Mouse (Mus musculus): ENCODE measurements around the gene Pfpl.

Gene Pfpl

GRCm38 (mm10) chr19:12464674-12465073, 37.0 kb downstream of the Pfpl start:
- DNase-seq (ENCODE audit: low spot score in 2 of 2), result no peak

GRCm38 (mm10) chr19:12465530-12466144, 37.9 kb downstream of the Pfpl start:
- no peak for DNase-seq (ENCODE audit: low spot score in 2 of 2)

- DNase-seq (ENCODE audit: low spot score in 2 of 2), result peak; percentile 48 to 57
These were observed 38.5 kb downstream of the Pfpl start for GRCm38 (mm10) chr19:12466204-12466603.

- DNase-seq (ENCODE audit: low spot score in 2 of 2), result no peak
These were observed 39.7 kb downstream of the Pfpl start for GRCm38 (mm10) chr19:12467436-12467835.

GRCm38 (mm10) chr19:12471866-12472265, 44.2 kb downstream of the Pfpl start:
- DNase-seq (ENCODE audit: low spot score in 2 of 2), result no peak

GRCm38 (mm10) chr19:12472381-12472976, 44.8 kb downstream of the Pfpl start:
- no peak for DNase-seq (ENCODE audit: low spot score in 2 of 2)

GRCm38 (mm10) chr19:12473201-12473641, 45.5 kb downstream of the Pfpl start:
- DNase-seq (ENCODE audit: low spot score in 2 of 2), result no peak

- no peak for DNase-seq (ENCODE audit: low spot score in 2 of 2)
These were observed 46.2 kb downstream of the Pfpl start for GRCm38 (mm10) chr19:12473951-12474350.

- DNase-seq (ENCODE audit: low spot score in 2 of 2), result peak; percentile 89 to 93
These were observed 47.9 kb downstream of the Pfpl start for GRCm38 (mm10) chr19:12475380-12476250.

GRCm38 (mm10) chr19:12476721-12477270, 49.1 kb downstream of the Pfpl start:
- no peak for DNase-seq (ENCODE audit: low spot score in 2 of 2)

- DNase-seq (ENCODE audit: low spot score in 2 of 2), result no peak
These were observed 50.7 kb downstream of the Pfpl start for GRCm38 (mm10) chr19:12478369-12478768.
